Mouse (Mus musculus): ENCODE data around the gene Setmar. TPM values are rescaled to one million over a fixed set of nuclear protein-coding genes. Genes with fewer than 3 reads are reported as not detected.
"Not testable (repeated sequence)": the region's sequence is repeated elsewhere in the genome, so short reads cannot be mapped to it uniquely, and the experiment has no call there.

Setmar gene
- polyA plus RNA-seq (2012; rRNA removed) = 2.7 TPM in 2 replicates

GRCm38 (mm10) chr6:108064918-108065526, at the start of gene Setmar:
Setmar (plus strand) TSS chr6:108065045.
- peak within 1 kb of the TSS; percentile 86 for H3K27ac ChIP-seq (ENCODE audit: control insufficient read depth, insufficient read depth, low read length)
- H3K4me3 ChIP-seq (ENCODE audit: control insufficient read depth, insufficient read depth, low read length) = peak within 1 kb of the TSS; percentile 96
- TF ChIP-seq CTCF (IDR thresholded peaks at IDR 0.05; ENCODE audit: borderline replicate concordance, control insufficient read depth, extremely low read depth, insufficient read depth, low read length, poor library complexity) (peak; percentile 23; the same call in 1 of the 2 replicates), POLR2A (IDR thresholded peaks at IDR 0.05; ENCODE audit: control insufficient read depth, extremely low read depth, insufficient read depth, low read length, poor library complexity) (0 out of 2 replicates have a peak, but pooled peaks have one; percentile 24)
- H3K4me1 ChIP-seq (replicated peaks; ENCODE audit: control insufficient read depth, insufficient read depth, low read length) = no peaks in the 10 kb centered on the region
- no peaks in the 10 kb centered on the region for H3K36me3 ChIP-seq (ENCODE audit: control insufficient read depth, insufficient read depth, low read length)
- no peaks in the 10 kb centered on the region for H3K27me3 ChIP-seq (ENCODE audit: control insufficient read depth, insufficient read depth, low read length)
- peak; percentile 98 for DNase-seq
- WGBS = under 1% methylated on average over 24 of the region's 24 CpGs

GRCm38 (mm10) chr6:108021646-108022045, 43.2 kb upstream of the Setmar start:
- TF ChIP-seq CTCF (IDR thresholded peaks at IDR 0.05; ENCODE audit: borderline replicate concordance, control insufficient read depth, extremely low read depth, insufficient read depth, low read length, poor library complexity) = no peak
- TF ChIP-seq POLR2A (IDR thresholded peaks at IDR 0.05; ENCODE audit: control insufficient read depth, extremely low read depth, insufficient read depth, low read length, poor library complexity) = no peak
- Histone ChIP-seq H3K4me3 (ENCODE audit: control insufficient read depth, insufficient read depth, low read length) (no peak overlapping the region), H3K36me3 (ENCODE audit: control insufficient read depth, insufficient read depth, low read length) (no peaks in the 10 kb centered on the region), H3K4me1 (replicated peaks; ENCODE audit: control insufficient read depth, insufficient read depth, low read length) (no peaks in the 10 kb centered on the region), H3K27ac (ENCODE audit: control insufficient read depth, insufficient read depth, low read length) (no peak overlapping the region), H3K27me3 (ENCODE audit: control insufficient read depth, insufficient read depth, low read length) (no peaks in the 10 kb centered on the region)
- WGBS = 98% methylated on average over 5 of the region's 5 CpGs
- DNase-seq = no peak

- not testable (repeated sequence) for H3K27ac ChIP-seq (ENCODE audit: control insufficient read depth, insufficient read depth, low read length); H3K4me3 ChIP-seq (ENCODE audit: control insufficient read depth, insufficient read depth, low read length); H3K27me3 ChIP-seq (ENCODE audit: control insufficient read depth, insufficient read depth, low read length); H3K36me3 ChIP-seq (ENCODE audit: control insufficient read depth, insufficient read depth, low read length); H3K4me1 ChIP-seq (replicated peaks; ENCODE audit: control insufficient read depth, insufficient read depth, low read length)
- WGBS = 8% methylated on average over 2 of the region's 2 CpGs
- peak; percentile 23 for DNase-seq
Observed at GRCm38 (mm10) chr6:108055041-108055440, 9.8 kb upstream of the Setmar start.

GRCm38 (mm10) chr6:108055946-108056345, 8.9 kb upstream of the Setmar start:
- Histone ChIP-seq H3K4me3 (ENCODE audit: control insufficient read depth, insufficient read depth, low read length) (no peak overlapping the region), H3K36me3 (ENCODE audit: control insufficient read depth, insufficient read depth, low read length) (no peaks in the 10 kb centered on the region), H3K27ac (ENCODE audit: control insufficient read depth, insufficient read depth, low read length) (no peak overlapping the region), H3K27me3 (ENCODE audit: control insufficient read depth, insufficient read depth, low read length) (no peaks in the 10 kb centered on the region), H3K4me1 (replicated peaks; ENCODE audit: control insufficient read depth, insufficient read depth, low read length) (no peaks in the 10 kb centered on the region)
- DNase-seq = no peak
- TF ChIP-seq CTCF (IDR thresholded peaks at IDR 0.05; ENCODE audit: borderline replicate concordance, control insufficient read depth, extremely low read depth, insufficient read depth, low read length, poor library complexity) = no peak
- TF ChIP-seq POLR2A (IDR thresholded peaks at IDR 0.05; ENCODE audit: control insufficient read depth, extremely low read depth, insufficient read depth, low read length, poor library complexity) = no peak
- WGBS = 5% methylated on average over 3 of the region's 3 CpGs

GRCm38 (mm10) chr6:108057353-108057752, 7.5 kb upstream of the Setmar start:
- no peak for DNase-seq
- H3K27me3 ChIP-seq (ENCODE audit: control insufficient read depth, insufficient read depth, low read length) = no peaks in the 10 kb centered on the region
- WGBS = 89% methylated on average over 4 of the region's 4 CpGs
- no peak overlapping the region for H3K4me3 ChIP-seq (ENCODE audit: control insufficient read depth, insufficient read depth, low read length)
- H3K4me1 ChIP-seq (replicated peaks; ENCODE audit: control insufficient read depth, insufficient read depth, low read length) = no peaks in the 10 kb centered on the region
- H3K36me3 ChIP-seq (ENCODE audit: control insufficient read depth, insufficient read depth, low read length) = no peaks in the 10 kb centered on the region
- H3K27ac ChIP-seq (ENCODE audit: control insufficient read depth, insufficient read depth, low read length) = no peak overlapping the region
- TF ChIP-seq POLR2A (IDR thresholded peaks at IDR 0.05; ENCODE audit: control insufficient read depth, extremely low read depth, insufficient read depth, low read length, poor library complexity) (no peak), CTCF (IDR thresholded peaks at IDR 0.05; ENCODE audit: borderline replicate concordance, control insufficient read depth, extremely low read depth, insufficient read depth, low read length, poor library complexity) (no peak)

- Histone ChIP-seq H3K4me3 (ENCODE audit: control insufficient read depth, insufficient read depth, low read length) (no peak overlapping the region), H3K27ac (ENCODE audit: control insufficient read depth, insufficient read depth, low read length) (no peak overlapping the region), H3K27me3 (ENCODE audit: control insufficient read depth, insufficient read depth, low read length) (no peaks in the 10 kb centered on the region), H3K36me3 (ENCODE audit: control insufficient read depth, insufficient read depth, low read length) (no peaks in the 10 kb centered on the region), H3K4me1 (replicated peaks; ENCODE audit: control insufficient read depth, insufficient read depth, low read length) (no peaks in the 10 kb centered on the region)
- no peak for DNase-seq
- WGBS = 91% methylated on average over 5 of the region's 5 CpGs
- TF ChIP-seq POLR2A (IDR thresholded peaks at IDR 0.05; ENCODE audit: control insufficient read depth, extremely low read depth, insufficient read depth, low read length, poor library complexity) (no peak), CTCF (IDR thresholded peaks at IDR 0.05; ENCODE audit: borderline replicate concordance, control insufficient read depth, extremely low read depth, insufficient read depth, low read length, poor library complexity) (no peak)
Observed at GRCm38 (mm10) chr6:108058066-108058465, 6.8 kb upstream of the Setmar start.

GRCm38 (mm10) chr6:108061121-108061520, 3.7 kb upstream of the Setmar start:
- DNase-seq = no peak
- no peak overlapping the region for H3K4me3 ChIP-seq (ENCODE audit: control insufficient read depth, insufficient read depth, low read length)
- TF ChIP-seq CTCF (IDR thresholded peaks at IDR 0.05; ENCODE audit: borderline replicate concordance, control insufficient read depth, extremely low read depth, insufficient read depth, low read length, poor library complexity) = no peak
- WGBS = 93% methylated on average over 3 of the region's 3 CpGs
- no peaks in the 10 kb centered on the region for H3K36me3 ChIP-seq (ENCODE audit: control insufficient read depth, insufficient read depth, low read length)
- H3K4me1 ChIP-seq (replicated peaks; ENCODE audit: control insufficient read depth, insufficient read depth, low read length) = no peaks in the 10 kb centered on the region
- H3K27ac ChIP-seq (ENCODE audit: control insufficient read depth, insufficient read depth, low read length) = no peak overlapping the region
- H3K27me3 ChIP-seq (ENCODE audit: control insufficient read depth, insufficient read depth, low read length) = no peaks in the 10 kb centered on the region
